Mouse (Mus musculus) 3T3-L1 (cell line): ENCODE measurements around the gene Eme1.
A peak's percentile ranks its signal among the peaks of the same experiment; 100 is the strongest.

Source experiments
- DNase-seq: peaks from one replicate; pipeline ENCODE4 v3.0.0-alpha.2; 2015; ENCODE audit warnings: low read depth, low spot score

Eme1 gene

GRCm38 (mm10) chr11:94646457-94646856 is 7.3 kb downstream of the Eme1 start:
- no peak for DNase-seq

GRCm38 (mm10) chr11:94644461-94645219 is 9.1 kb downstream of the Eme1 start:
- DNase-seq, result no peak

- no peak for DNase-seq
These were observed 19.3 kb downstream of the Eme1 start for GRCm38 (mm10) chr11:94634431-94634830.

GRCm38 (mm10) chr11:94632988-94633387 is 20.8 kb downstream of the Eme1 start:
- DNase-seq, result no peak

- DNase-seq, result no peak
These were observed 21.8 kb downstream of the Eme1 start for GRCm38 (mm10) chr11:94631969-94632368.

GRCm38 (mm10) chr11:94630199-94631011 is 23.4 kb downstream of the Eme1 start:
- peak; percentile 69 for DNase-seq

GRCm38 (mm10) chr11:94629884-94630198 is 23.9 kb downstream of the Eme1 start:
- no peak for DNase-seq

GRCm38 (mm10) chr11:94629199-94629883 is 24.4 kb downstream of the Eme1 start, which contains the start of gene Lrrc59:
Lrrc59 (plus strand) TSS chr11:94629767.
- DNase-seq, result peak; percentile 91

GRCm38 (mm10) chr11:94622162-94622561 is 31.6 kb downstream of the Eme1 start:
- no peak for DNase-seq

GRCm38 (mm10) chr11:94621458-94621852 is 32.3 kb downstream of the Eme1 start:
- peak; percentile 42 for DNase-seq

GRCm38 (mm10) chr11:94620766-94621457 is 32.9 kb downstream of the Eme1 start:
- DNase-seq, result peak; percentile 62

- DNase-seq, result no peak
These were observed 36.1 kb downstream of the Eme1 start for GRCm38 (mm10) chr11:94617646-94618045.

- DNase-seq, result no peak
These were observed 38.3 kb downstream of the Eme1 start for GRCm38 (mm10) chr11:94615494-94615893.

GRCm38 (mm10) chr11:94614603-94615002 is 39.2 kb downstream of the Eme1 start:
- no peak for DNase-seq

GRCm38 (mm10) chr11:94610744-94611740 is 42.7 kb downstream of the Eme1 start:
- DNase-seq, result peak; percentile 47

GRCm38 (mm10) chr11:94602356-94602955 is 51.3 kb downstream of the Eme1 start:
- DNase-seq, result peak; percentile 24

GRCm38 (mm10) chr11:94601321-94602281 is 52.2 kb downstream of the Eme1 start, which contains the start of gene Acsf2:
Acsf2 (minus strand) TSS chr11:94601871.
- peak; percentile 83 for DNase-seq

GRCm38 (mm10) chr11:94600447-94600846 is 53.3 kb downstream of the Eme1 start:
- DNase-seq, result no peak
